Mouse (Mus musculus) intestine, embryonic 16.5 days (tissue): ENCODE data around the gene Dock7. TPM values are rescaled to one million over a fixed set of nuclear protein-coding genes. Genes with fewer than 3 reads are reported as not detected.

Source experiments
- ATAC-seq: fragments of 200-750 bp; cut with Nextera tagmentation; 2 replicates; pipeline ENCODE4 v1.8.0; 2017; ENCODE audit warnings: moderate TSS enrichment, moderate library complexity
- H3K27ac ChIP-seq: fragments of 300-500 bp; sonication (generic); 2 replicates; pipeline ENCODE4 v1.5.1; 2014; ENCODE audit warnings: mild to moderate bottlenecking, low read length
- H3K27me3 ChIP-seq: fragments of 300-500 bp; sonication (generic); replicated peaks from 2 replicates; pipeline ENCODE4 v1.6.1; 2014; ENCODE audit warnings: low read length, control low read depth, mixed read lengths; ENCODE audit not compliant: control insufficient read depth, insufficient read depth
- H3K36me3 ChIP-seq: fragments of 300-500 bp; sonication (generic); 2 replicates; pipeline ENCODE4 v1.6.1; 2014; ENCODE audit warnings: low read length, control low read depth; ENCODE audit not compliant: control insufficient read depth, insufficient read depth
- H3K4me1 ChIP-seq: fragments of 300-500 bp; sonication (generic); 2 replicates; pipeline ENCODE4 v1.6.1; 2014; ENCODE audit warnings: low read length, control low read depth, mixed read lengths; ENCODE audit not compliant: control insufficient read depth, insufficient read depth
- H3K4me2 ChIP-seq: fragments of 300-500 bp; sonication (generic); 2 replicates; pipeline ENCODE4 v1.6.1; 2014; ENCODE audit warnings: low read depth, low read length, control low read depth
- H3K4me3 ChIP-seq: fragments of 300-500 bp; sonication (generic); 2 replicates; pipeline ENCODE4 v1.5.1; 2014; ENCODE audit warnings: mild to moderate bottlenecking, low read length
- H3K9ac ChIP-seq: fragments of 300-500 bp; sonication (generic); 2 replicates; pipeline ENCODE4 v1.6.1; 2014; ENCODE audit warnings: low read depth, low read length
- H3K9me3 ChIP-seq: fragments of 300-500 bp; sonication (generic); 2 replicates; pipeline ENCODE4 v1.6.1; 2016; ENCODE audit warnings: low read length, control low read depth; ENCODE audit not compliant: control insufficient read depth
- WGBS: fragments of 180-500 bp; shearing (Covaris S2); extraction: QIAGEN DNeasy Blood & Tissue Kit; methylation state at CpG from one replicate; pipeline ENCODE4 v1.1.7; 2014; 5-methylcytosine and 5-hydroxymethylcytosine counted together
- polyA plus RNA-seq: library from polyadenylated mRNA; unstranded; fragments of >200 nt; fragmentation: Nextera tagmentation; extraction: Ambion mirVana; gene quantifications from 2 replicates; pipeline ENCODE4 v1.2.1, GENCODE M21; 2015

Dock7 gene
- polyA plus RNA-seq, 1 experiment from 2014 or later: 32.8 TPM

GRCm38 (mm10) chr4:99151885-99152558 lies 31.3 kb upstream of the Dock7 start:
- no peaks in the 10 kb centered on the region for H3K9me3 ChIP-seq
- no peaks in the 10 kb centered on the region for H3K27me3 ChIP-seq
- no peak overlapping the region for H3K4me3 ChIP-seq
- peak overlapping the region; percentile 12; the same call in 1 of the 2 replicates for H3K4me2 ChIP-seq
- peak overlapping the region; percentile 95 for H3K27ac ChIP-seq
- peak; percentile 91 for ATAC-seq
- H3K4me1 ChIP-seq: peaks cover 13% of the 10 kb centered on the region
- H3K36me3 ChIP-seq: no peaks in the 10 kb centered on the region
- 16% methylated on average over 4 of the region's 4 CpGs for WGBS
- H3K9ac ChIP-seq: peak overlapping the region; percentile 33; the same call in 1 of the 2 replicates

GRCm38 (mm10) chr4:99151434-99151833 lies 30.7 kb upstream of the Dock7 start:
- H3K4me2 ChIP-seq: no peak overlapping the region
- H3K27me3 ChIP-seq: no peaks in the 10 kb centered on the region
- 81% methylated on average over 4 of the region's 4 CpGs for WGBS
- no peaks in the 10 kb centered on the region for H3K9me3 ChIP-seq
- peaks cover 13% of the 10 kb centered on the region for H3K4me1 ChIP-seq
- peak overlapping the region; percentile 33; the same call in 1 of the 2 replicates for H3K9ac ChIP-seq
- ATAC-seq: peak; percentile 7; the same call in 1 of the 2 replicates
- peak overlapping the region; percentile 95 for H3K27ac ChIP-seq
- H3K36me3 ChIP-seq: no peaks in the 10 kb centered on the region
- H3K4me3 ChIP-seq: no peak overlapping the region

DNA sequence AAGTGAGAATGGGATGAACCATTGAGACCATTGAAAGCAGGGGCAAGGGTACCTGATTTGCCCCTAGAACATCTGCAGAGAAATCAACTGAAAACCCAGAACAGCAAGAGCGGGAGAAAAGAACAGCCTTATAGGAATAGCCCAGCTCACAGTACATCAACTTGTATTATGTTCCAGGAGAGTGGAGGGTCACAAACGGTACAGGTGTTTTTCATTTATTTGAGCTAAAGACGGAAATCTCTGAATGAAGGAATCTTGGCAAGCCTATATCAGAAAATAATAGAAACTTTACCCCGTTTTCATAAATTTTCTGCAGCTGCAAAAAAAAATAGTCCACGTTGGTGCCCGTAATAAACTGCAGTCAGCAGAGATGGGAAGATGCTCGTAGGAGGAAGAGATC lies 22.6 kb upstream of the Dock7 start:
- no peak overlapping the region for H3K4me3 ChIP-seq
- no peaks in the 10 kb centered on the region for H3K36me3 ChIP-seq
- 89% methylated on average over 7 of the region's 7 CpGs for WGBS
- ATAC-seq: no peak
- no peaks in the 10 kb centered on the region for H3K4me1 ChIP-seq
- H3K27ac ChIP-seq: no peak overlapping the region
- H3K27me3 ChIP-seq: no peaks in the 10 kb centered on the region
- H3K9me3 ChIP-seq: no peaks in the 10 kb centered on the region
- no peak overlapping the region for H3K4me2 ChIP-seq
- no peak overlapping the region for H3K9ac ChIP-seq

DNA sequence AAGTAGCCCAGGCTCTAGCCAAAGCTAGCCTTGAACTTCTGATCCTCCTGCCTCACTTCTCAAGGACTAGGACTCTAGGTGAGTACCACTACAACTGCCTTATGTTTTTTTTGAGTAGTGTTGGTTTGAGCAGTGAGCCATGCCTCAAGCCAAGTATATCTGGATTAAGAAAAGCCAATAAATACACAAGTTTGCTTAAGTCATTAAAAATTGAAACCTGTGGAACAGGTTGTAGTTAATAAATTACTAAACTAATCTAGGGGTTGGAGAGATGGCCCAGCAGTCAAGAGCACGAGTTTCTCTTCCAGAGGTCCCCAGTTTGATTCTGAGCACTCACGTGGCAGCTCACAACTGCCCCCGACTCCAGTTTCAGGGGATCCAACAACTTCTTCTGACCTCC lies 20.9 kb upstream of the Dock7 start:
- Histone ChIP-seq H3K36me3 (no peaks in the 10 kb centered on the region), H3K27ac (peak overlapping the region; percentile 75), H3K4me3 (no peak overlapping the region), H3K4me2 (no peak overlapping the region), H3K27me3 (no peaks in the 10 kb centered on the region), H3K4me1 (no peaks in the 10 kb centered on the region), H3K9ac (no peak overlapping the region), H3K9me3 (no peaks in the 10 kb centered on the region)
- ATAC-seq: peak; percentile 90
- 56% methylated on average over 3 of the region's 3 CpGs for WGBS

- Histone ChIP-seq H3K9ac (no peak overlapping the region), H3K27ac (peak overlapping the region; percentile 75), H3K36me3 (no peaks in the 10 kb centered on the region), H3K4me1 (no peaks in the 10 kb centered on the region), H3K27me3 (no peaks in the 10 kb centered on the region), H3K4me3 (no peak overlapping the region), H3K9me3 (no peaks in the 10 kb centered on the region), H3K4me2 (no peak overlapping the region)
- ATAC-seq: peak; percentile 58
- 68% methylated on average over 1 of the region's 1 CpGs for WGBS
Observed at GRCm38 (mm10) chr4:99141171-99141570, 20.5 kb upstream of the Dock7 start.

- Histone ChIP-seq H3K4me1 (no peaks in the 10 kb centered on the region), H3K9me3 (no peaks in the 10 kb centered on the region), H3K36me3 (no peaks in the 10 kb centered on the region), H3K4me2 (no peak overlapping the region), H3K4me3 (no peak overlapping the region), H3K27ac (no peak overlapping the region), H3K27me3 (no peaks in the 10 kb centered on the region), H3K9ac (no peak overlapping the region)
- no peak for ATAC-seq
- WGBS: 86% methylated on average over 8 of the region's 8 CpGs
Observed at GRCm38 (mm10) chr4:99137986-99138641, 17.4 kb upstream of the Dock7 start.

DNA sequence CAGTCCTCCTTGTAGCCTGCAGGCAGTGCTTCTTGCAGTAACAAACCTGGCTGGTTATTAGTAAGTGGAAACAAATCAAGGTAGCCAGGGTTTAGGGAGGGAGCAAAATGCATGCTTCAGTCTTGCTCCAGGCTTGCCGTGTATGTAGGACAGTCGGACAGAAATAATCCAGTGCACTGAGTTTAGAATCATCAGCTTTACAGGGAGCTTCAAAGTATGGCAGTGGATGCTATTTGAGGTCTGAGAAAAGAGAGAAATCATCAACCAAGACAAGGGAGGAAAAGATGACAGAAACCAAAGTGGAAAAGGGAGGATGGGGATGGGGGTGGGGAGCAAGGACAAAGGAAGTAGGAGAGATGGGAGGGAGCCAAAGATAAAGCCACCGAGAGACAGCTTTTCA lies 13.8 kb upstream of the Dock7 start:
- no peak overlapping the region for H3K4me2 ChIP-seq
- no peak for ATAC-seq
- no peak overlapping the region for H3K4me3 ChIP-seq
- no peaks in the 10 kb centered on the region for H3K27me3 ChIP-seq
- no peak overlapping the region for H3K27ac ChIP-seq
- no peaks in the 10 kb centered on the region for H3K9me3 ChIP-seq
- H3K4me1 ChIP-seq: 0 out of 2 replicates have a peak, but pooled peaks cover 3% of the 10 kb centered on the region
- 74% methylated on average over 3 of the region's 3 CpGs for WGBS
- no peak overlapping the region for H3K9ac ChIP-seq
- no peaks in the 10 kb centered on the region for H3K36me3 ChIP-seq

GRCm38 (mm10) chr4:99133326-99133725 lies 12.6 kb upstream of the Dock7 start:
- Histone ChIP-seq H3K9ac (no peak overlapping the region), H3K4me1 (0 out of 2 replicates have a peak, but pooled peaks cover 3% of the 10 kb centered on the region), H3K4me2 (no peak overlapping the region), H3K27me3 (no peaks in the 10 kb centered on the region), H3K27ac (no peak overlapping the region), H3K36me3 (no peaks in the 10 kb centered on the region), H3K9me3 (no peaks in the 10 kb centered on the region), H3K4me3 (no peak overlapping the region)
- WGBS: 93% methylated on average over 8 of the region's 8 CpGs
- no peak for ATAC-seq

DNA sequence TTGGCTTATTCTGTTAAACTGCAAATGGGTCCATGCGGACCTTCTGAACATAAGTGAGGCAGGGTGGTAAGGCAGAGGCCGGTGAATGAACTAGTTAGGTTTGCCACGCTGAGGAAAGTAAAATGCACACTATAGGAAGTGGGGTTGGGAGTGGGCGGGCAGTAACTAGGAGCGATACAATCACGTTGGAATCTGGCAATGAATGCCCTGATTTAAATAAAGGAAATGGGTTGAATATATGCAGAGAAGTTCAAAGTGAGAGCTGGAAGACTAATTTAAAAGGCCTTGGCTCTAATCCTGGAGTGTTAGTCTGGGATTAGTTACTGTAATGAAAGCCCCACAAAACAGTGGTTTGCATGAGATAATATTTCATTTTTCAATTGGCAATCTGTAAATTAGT lies 12.0 kb upstream of the Dock7 start:
- Histone ChIP-seq H3K4me3 (no peak overlapping the region), H3K4me2 (no peak overlapping the region), H3K9ac (no peak overlapping the region), H3K9me3 (no peaks in the 10 kb centered on the region), H3K27me3 (no peaks in the 10 kb centered on the region), H3K4me1 (0 out of 2 replicates have a peak, but pooled peaks cover 3% of the 10 kb centered on the region), H3K36me3 (no peaks in the 10 kb centered on the region), H3K27ac (no peak overlapping the region)
- no peak for ATAC-seq
- 71% methylated on average over 6 of the region's 6 CpGs for WGBS
